ENCODE assay signal across 8 mouse cellular contexts in genomic region chr7:17002375-17003195, GRCm38 (mm10). TPM values are rescaled to one million over a fixed set of nuclear protein-coding genes. Genes with fewer than 3 reads are reported as not detected.
DNase-seq lines count a peak whose midpoint lies in the region; ATAC-seq and TF ChIP-seq lines count a peak whose summit lies in the region.

No protein-coding gene starts in this region.

- H3K4me3 ChIP-seq in testis, adult 2 months (ENCODE audit: control insufficient read depth, low read depth, low read length), result no peak overlapping the region
- H3K4me3 ChIP-seq in intestine, postnatal 0 days (ENCODE audit: low read depth, low read length), result no peak overlapping the region
- no peak overlapping the region for H3K4me3 ChIP-seq in midbrain, embryonic 11.5 days (ENCODE audit: low read depth, low read length)
- H3K4me3 ChIP-seq in small intestine, adult 2 months (ENCODE audit: low read depth, low read length), result no peak overlapping the region

- 8% methylated on average over 7 of the region's 7 CpGs for WGBS in intestine, postnatal 0 days
- 16% methylated on average over 7 of the region's 7 CpGs for WGBS in midbrain, embryonic 11.5 days
- 7% methylated on average over 7 of the region's 7 CpGs for WGBS in small intestine, adult 2 months

- H3K36me3 ChIP-seq in testis, adult 2 months (ENCODE audit: control insufficient read depth, insufficient read depth, low read length), result peaks cover 3% of the 10 kb centered on the region; the same call in 1 of the 2 replicates
- H3K36me3 ChIP-seq in intestine, postnatal 0 days (ENCODE audit: control insufficient read depth, insufficient read depth), result peaks cover 44% of the 10 kb centered on the region
- peaks cover 25% of the 10 kb centered on the region for H3K36me3 ChIP-seq in midbrain, embryonic 11.5 days (ENCODE audit: control insufficient read depth, insufficient read depth, low read length)
- peaks cover 35% of the 10 kb centered on the region for H3K36me3 ChIP-seq in small intestine, adult 2 months (ENCODE audit: control insufficient read depth, insufficient read depth, low read length)

- ATAC-seq in common myeloid progenitor, adult 5-6 weeks (replicated peaks; ENCODE audit: low read depth, poor library complexity, severe bottlenecking), result peak; percentile 76
- peak; percentile 61 for ATAC-seq in intestine, postnatal 0 days
- peak; percentile 73 for ATAC-seq in midbrain, embryonic 11.5 days (ENCODE audit: low FRiP score)

- intact Hi-C loops in left cerebral cortex, postnatal 4 days (cut with DNase I), result loop anchor here (1.0 to 2.0 kb wide), 2 partner anchors 52 to 70 kb away; no protein-coding TSS in a partner anchor

- DNase-seq in testis, postnatal 14 days (ENCODE audit: low spot score), result no peak
- DNase-seq in gastrocnemius, postnatal 10 days, result peak; percentile 83
- DNase-seq in left cerebral cortex, postnatal 4 days, result peak; percentile 90
- peak; percentile 99 for DNase-seq in midbrain, embryonic 11.5 days (ENCODE audit: low spot score, missing footprints)

- TF ChIP-seq POLR2A in testis, adult 2 months (IDR thresholded peaks at IDR 0.05; ENCODE audit: control insufficient read depth, low read depth, low read length), result no peak
- no peak for TF ChIP-seq POLR2A in small intestine, adult 2 months (IDR thresholded peaks at IDR 0.05; ENCODE audit: low read depth, low read length)

- H3K9me3 ChIP-seq in intestine, postnatal 0 days (ENCODE audit: control insufficient read depth), result no peaks in the 10 kb centered on the region
- H3K9me3 ChIP-seq in midbrain, embryonic 11.5 days (ENCODE audit: control insufficient read depth, low read length), result no peaks in the 10 kb centered on the region

- no peaks in the 10 kb centered on the region; the same call in 1 of the 2 replicates for H3K4me1 ChIP-seq in testis, adult 2 months (ENCODE audit: control insufficient read depth, insufficient read depth, low read length)
- peaks cover 12% of the 10 kb centered on the region; the same call in 1 of the 2 replicates for H3K4me1 ChIP-seq in intestine, postnatal 0 days (replicated peaks; ENCODE audit: control insufficient read depth, insufficient read depth, low read length)
- no peaks in the 10 kb centered on the region for H3K4me1 ChIP-seq in midbrain, embryonic 11.5 days (ENCODE audit: control insufficient read depth, insufficient read depth, low read length)
- H3K4me1 ChIP-seq in small intestine, adult 2 months (ENCODE audit: control insufficient read depth, insufficient read depth, insufficient read length, low read length), result peaks cover 26% of the 10 kb centered on the region

- no peak overlapping the region for H3K4me2 ChIP-seq in intestine, postnatal 0 days (replicated peaks; ENCODE audit: low read depth)
- H3K4me2 ChIP-seq in midbrain, embryonic 11.5 days, result no peak overlapping the region

- H3K9ac ChIP-seq in intestine, postnatal 0 days (ENCODE audit: low read depth, low read length), result no peak overlapping the region
- no peak overlapping the region for H3K9ac ChIP-seq in midbrain, embryonic 11.5 days (ENCODE audit: low read length)

- no peaks in the 10 kb centered on the region for H3K27me3 ChIP-seq in testis, adult 2 months (ENCODE audit: control insufficient read depth, insufficient read depth, low read length)
- no peaks in the 10 kb centered on the region for H3K27me3 ChIP-seq in intestine, postnatal 0 days (replicated peaks; ENCODE audit: control insufficient read depth, insufficient read depth, low read length)
- no peaks in the 10 kb centered on the region for H3K27me3 ChIP-seq in midbrain, embryonic 11.5 days (ENCODE audit: control insufficient read depth, insufficient read depth, low read length)
- no peaks in the 10 kb centered on the region for H3K27me3 ChIP-seq in small intestine, adult 2 months (ENCODE audit: control insufficient read depth, insufficient read depth, low read length)

- TF ChIP-seq CTCF in testis, adult 2 months (IDR thresholded peaks at IDR 0.05; ENCODE audit: control insufficient read depth, insufficient read depth, insufficient replicate concordance, low read depth, low read length), result peak; percentile 69; the same call in 1 of the 2 replicates
- peak; percentile 90 for TF ChIP-seq CTCF in intestine, postnatal 0 days (IDR thresholded peaks at IDR 0.05; ENCODE audit: low read depth)
- peak; percentile 94; the same call in 1 of the 2 replicates for TF ChIP-seq CTCF in small intestine, adult 2 months (IDR thresholded peaks at IDR 0.05; ENCODE audit: extremely low read depth, insufficient read length, insufficient replicate concordance, low read depth, low read length)

- H3K27ac ChIP-seq in testis, adult 2 months (ENCODE audit: control insufficient read depth, insufficient read depth, low read depth, low read length), result no peak overlapping the region
- peak overlapping the region; percentile 82 for H3K27ac ChIP-seq in intestine, postnatal 0 days (ENCODE audit: low read depth, low read length)
- no peak overlapping the region for H3K27ac ChIP-seq in midbrain, embryonic 11.5 days (ENCODE audit: low read depth, low read length)
- H3K27ac ChIP-seq in small intestine, adult 2 months (ENCODE audit: insufficient read depth, low read depth, low read length), result peak overlapping the region; percentile 88

RNA-seq across cellular contexts. Expression of gene Ccdc8, which starts 10.1 kb away (rescaled TPM):
- polyA plus RNA-seq in testis, adult 2 months (2012; rRNA removed), result 1.6 TPM in 2 replicates
- 6.5 and 8.2 TPM in 2 replicates for total RNA-seq in common myeloid progenitor, adult 5-6 weeks (2017)
- total RNA-seq in gastrocnemius, postnatal 10 days (2021), result 10 to 100 TPM; 10.7 to 13.3 TPM
- polyA plus RNA-seq in intestine, postnatal 0 days (2015; fragmentation: Nextera tagmentation; extraction: Ambion mirVana), result 3.6 and 4.0 TPM in 2 replicates
- total RNA-seq in left cerebral cortex, postnatal 4 days (2021), result 1 to 10 TPM; 3.3 to 4.3 TPM
- 13.2 and 14.7 TPM in 2 replicates for polyA plus RNA-seq in midbrain, embryonic 11.5 days (2014; fragmentation: Nextera tagmentation; extraction: Ambion mirVana)
- polyA plus RNA-seq in small intestine, adult 2 months (2012; rRNA removed), result 0.74 and 0.85 TPM in 2 replicates

RNA-seq across cellular contexts. Expression of gene Gm42372, which starts 19.7 kb away (rescaled TPM):
- 1.8 and 2.4 TPM in 2 replicates for polyA plus RNA-seq in testis, adult 2 months (2012; rRNA removed)
- 0.37 TPM in 1 of 2 replicates, not detected in the other for total RNA-seq in common myeloid progenitor, adult 5-6 weeks (2017)
- total RNA-seq in gastrocnemius, postnatal 10 days (2021), result under 1 TPM in 1 of 2 experiments, not detected in 1; 0.16 TPM
- 0.09 and 0.10 TPM in 2 replicates for polyA plus RNA-seq in intestine, postnatal 0 days (2015; fragmentation: Nextera tagmentation; extraction: Ambion mirVana)
- total RNA-seq in left cerebral cortex, postnatal 4 days (2021), result 10 to 100 TPM; 38.0 to 41.8 TPM
- 1.6 and 2.5 TPM in 2 replicates for polyA plus RNA-seq in midbrain, embryonic 11.5 days (2014; fragmentation: Nextera tagmentation; extraction: Ambion mirVana)
- polyA plus RNA-seq in small intestine, adult 2 months (2012; rRNA removed), result 0.05 and 0.14 TPM in 2 replicates

RNA-seq across cellular contexts. Expression of gene Ppp5c, which starts 25.1 kb away (rescaled TPM):
- polyA plus RNA-seq in testis, adult 2 months (2012; rRNA removed), result 80.7 and 84.7 TPM in 2 replicates
- total RNA-seq in common myeloid progenitor, adult 5-6 weeks (2017), result 75.0 and 99.0 TPM in 2 replicates
- total RNA-seq in gastrocnemius, postnatal 10 days (2021), result 10 to 100 TPM; 54.1 to 69.8 TPM
- polyA plus RNA-seq in intestine, postnatal 0 days (2015; fragmentation: Nextera tagmentation; extraction: Ambion mirVana), result 44.4 and 45.0 TPM in 2 replicates
- total RNA-seq in left cerebral cortex, postnatal 4 days (2021), result 100 to 1,000 TPM; 110 to 120 TPM
- 101 and 108 TPM in 2 replicates for polyA plus RNA-seq in midbrain, embryonic 11.5 days (2014; fragmentation: Nextera tagmentation; extraction: Ambion mirVana)
- 121 and 278 TPM in 2 replicates for polyA plus RNA-seq in small intestine, adult 2 months (2012; rRNA removed)

RNA-seq across cellular contexts. Expression of gene Pnmal1, which starts 43.1 kb away (rescaled TPM):
- 7.6 and 7.8 TPM in 2 replicates for polyA plus RNA-seq in testis, adult 2 months (2012; rRNA removed)
- total RNA-seq in common myeloid progenitor, adult 5-6 weeks (2017), result 0.09 TPM in 1 of 2 replicates, not detected in the other
- under 1 TPM; 0.16 to 0.21 TPM for total RNA-seq in gastrocnemius, postnatal 10 days (2021)
- 2.0 and 2.2 TPM in 2 replicates for polyA plus RNA-seq in intestine, postnatal 0 days (2015; fragmentation: Nextera tagmentation; extraction: Ambion mirVana)
- 10 to 100 TPM; 56.0 to 57.6 TPM for total RNA-seq in left cerebral cortex, postnatal 4 days (2021)
- polyA plus RNA-seq in midbrain, embryonic 11.5 days (2014; fragmentation: Nextera tagmentation; extraction: Ambion mirVana), result 22.5 and 23.7 TPM in 2 replicates
- 0.04 and 0.09 TPM in 2 replicates for polyA plus RNA-seq in small intestine, adult 2 months (2012; rRNA removed)

RNA-seq across cellular contexts. Expression of gene Pnmal2, which starts 58.1 kb away (rescaled TPM):
- polyA plus RNA-seq in testis, adult 2 months (2012; rRNA removed), result 34.2 and 41.6 TPM in 2 replicates
- total RNA-seq in common myeloid progenitor, adult 5-6 weeks (2017), result not detected in 2 replicates
- total RNA-seq in gastrocnemius, postnatal 10 days (2021), result 10 to 100 TPM; 20.6 to 24.5 TPM
- polyA plus RNA-seq in intestine, postnatal 0 days (2015; fragmentation: Nextera tagmentation; extraction: Ambion mirVana), result 3.3 and 3.6 TPM in 2 replicates
- total RNA-seq in left cerebral cortex, postnatal 4 days (2021), result 100 to 1,000 TPM; 169 to 194 TPM
- 8.3 and 8.6 TPM in 2 replicates for polyA plus RNA-seq in midbrain, embryonic 11.5 days (2014; fragmentation: Nextera tagmentation; extraction: Ambion mirVana)
- polyA plus RNA-seq in small intestine, adult 2 months (2012; rRNA removed), result 1.2 and 1.4 TPM in 2 replicates

Comparison
In these comparisons a context has a peak if more than half of its experiments do, and no peak if none do; other contexts are left out.
1. H3K27ac ChIP-seq: peak in intestine, postnatal 0 days (single experiment) and small intestine, adult 2 months (single experiment); none in testis, adult 2 months (single experiment) and midbrain, embryonic 11.5 days (single experiment).
2. Peak in every context shown above with its lines, with median percentiles within 50 percentile points of each other: CTCF ChIP-seq and ATAC-seq.